In the genomic region with DNA sequence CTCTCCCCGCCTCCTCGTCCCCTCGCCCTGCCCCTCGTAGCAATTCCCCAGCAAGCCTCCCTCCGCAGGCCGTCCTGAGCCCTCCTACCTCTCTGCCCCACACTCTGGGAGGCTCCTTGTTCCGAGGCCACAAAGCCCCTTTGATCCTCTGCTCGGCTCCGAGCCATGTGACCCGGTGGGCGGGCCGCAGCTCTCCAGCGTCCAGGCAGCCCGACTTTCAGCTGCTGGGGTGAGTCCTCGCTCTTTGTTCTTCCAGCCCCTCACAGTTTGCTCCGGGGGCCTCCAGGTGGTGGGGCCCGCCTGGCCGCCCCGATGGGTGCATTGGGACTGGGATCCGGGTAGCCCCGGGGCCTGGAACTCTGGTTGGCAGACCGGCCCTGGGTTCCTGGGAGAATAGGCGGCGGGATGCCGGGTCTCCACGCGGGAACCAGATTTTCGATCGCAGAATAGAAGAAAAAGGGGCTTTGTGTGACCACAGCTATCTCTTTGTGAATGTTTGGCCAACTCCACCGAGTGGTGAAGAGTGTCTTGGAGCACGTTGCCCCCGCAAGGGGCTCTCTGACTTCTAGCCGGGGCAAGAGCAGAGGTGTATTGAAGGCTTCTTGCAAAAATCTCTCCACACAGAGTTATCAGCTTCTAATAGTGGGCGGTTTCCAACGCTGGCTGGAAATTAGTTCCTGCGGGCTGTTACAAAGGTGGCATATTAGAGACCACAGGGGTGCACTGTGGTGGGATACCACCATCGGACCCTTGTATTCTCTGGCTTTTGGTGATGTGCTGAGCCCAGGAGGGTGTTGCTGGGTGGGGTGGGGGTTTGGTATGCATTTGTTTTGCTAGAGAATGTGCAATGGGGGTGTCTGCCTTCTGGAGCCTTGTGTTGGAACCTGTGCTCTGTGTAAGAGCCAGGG, we compare ENCODE assay signal across 8 mouse cellular contexts.
A peak's percentile ranks its signal among the peaks of the same experiment; 100 is the strongest.
DNase-seq lines count a peak whose midpoint lies in the region; ATAC-seq and TF ChIP-seq lines count a peak whose summit lies in the region.

No protein-coding gene starts in this region.

- H3K4me3 ChIP-seq in liver, embryonic 16.5 days (ENCODE audit: low read depth, low read length) = peak overlapping the region; percentile 64
- H3K4me3 ChIP-seq in neural tube, embryonic 11.5 days (ENCODE audit: low read depth, low read length) = peak overlapping the region; percentile 55

- DNase-seq in ovary, adult 18-20 months (ENCODE audit: low spot score) = peak; percentile 68
- DNase-seq in ovary, postnatal 10 days (ENCODE audit: low spot score) = no peak
- DNase-seq in brain, embryonic 14.5 days (ENCODE audit: low read depth) = peak; percentile 96
- DNase-seq in kidney, postnatal 10 days = peak; percentile 80
- peak; percentile 90 for DNase-seq in neural tube, embryonic 11.5 days (ENCODE audit: low spot score)
- DNase-seq in thymus, postnatal 0 days (ENCODE audit: low spot score) = peak; percentile 75

- ATAC-seq in granulocyte monocyte progenitor cell, adult 5-6 weeks (replicated peaks; ENCODE audit: poor library complexity, severe bottlenecking) = peak; percentile 49
- ATAC-seq in liver, embryonic 16.5 days (ENCODE audit: low read depth) = peak; percentile 61
- ATAC-seq in neural tube, embryonic 11.5 days (ENCODE audit: insufficient read depth, low FRiP score, low TSS enrichment) = peak; percentile 95

- peak overlapping the region; percentile 57 for H3K9ac ChIP-seq in liver, embryonic 16.5 days (ENCODE audit: low read depth, low read length)
- H3K9ac ChIP-seq in neural tube, embryonic 11.5 days (ENCODE audit: low read length) = peak overlapping the region; percentile 95

- peak overlapping the region; percentile 76 for H3K4me2 ChIP-seq in liver, embryonic 16.5 days (ENCODE audit: low read depth, low read length)
- H3K4me2 ChIP-seq in neural tube, embryonic 11.5 days (ENCODE audit: low read depth) = peak overlapping the region; percentile 79

- TF ChIP-seq CTCF in brain, embryonic 14.5 days (IDR thresholded peaks at IDR 0.05; ENCODE audit: borderline replicate concordance, extremely low read depth, insufficient read depth, insufficient read length) = no peak

- H3K27ac ChIP-seq in liver, embryonic 16.5 days (ENCODE audit: low read length) = peak overlapping the region; percentile 64
- peak overlapping the region; percentile 96 for H3K27ac ChIP-seq in neural tube, embryonic 11.5 days (ENCODE audit: low read depth, low read length)

- no peaks in the 10 kb centered on the region for H3K36me3 ChIP-seq in liver, embryonic 16.5 days (ENCODE audit: control insufficient read depth, insufficient read depth)
- no peaks in the 10 kb centered on the region for H3K36me3 ChIP-seq in neural tube, embryonic 11.5 days (ENCODE audit: control insufficient read depth, insufficient read depth, low read length)

- under 1% methylated on average over 37 of the region's 37 CpGs for WGBS in liver, embryonic 16.5 days (ENCODE audit: insufficient replicate concordance)
- WGBS in neural tube, embryonic 11.5 days = under 1% methylated on average over 37 of the region's 37 CpGs

- H3K9me3 ChIP-seq in liver, embryonic 16.5 days (replicated peaks; ENCODE audit: control insufficient read depth, low read length) = no peaks in the 10 kb centered on the region
- no peaks in the 10 kb centered on the region for H3K9me3 ChIP-seq in neural tube, embryonic 11.5 days (ENCODE audit: control insufficient read depth, low read length)

- H3K27me3 ChIP-seq in liver, embryonic 16.5 days (ENCODE audit: control insufficient read depth, insufficient read depth, low read depth, low read length) = no peaks in the 10 kb centered on the region
- no peaks in the 10 kb centered on the region for H3K27me3 ChIP-seq in neural tube, embryonic 11.5 days (ENCODE audit: control insufficient read depth, insufficient read depth, low read length)

- H3K4me1 ChIP-seq in liver, embryonic 16.5 days (ENCODE audit: control insufficient read depth, low read depth, low read length) = peaks cover 74% of the 10 kb centered on the region
- H3K4me1 ChIP-seq in neural tube, embryonic 11.5 days (ENCODE audit: control insufficient read depth, insufficient read depth, low read length) = peaks cover 36% of the 10 kb centered on the region

- TF ChIP-seq POLR2A in brain, embryonic 14.5 days (IDR thresholded peaks at IDR 0.05; ENCODE audit: borderline replicate concordance, extremely low read depth, insufficient read depth, insufficient read length, poor library complexity, severe bottlenecking) = peak; percentile 57; the same call in 1 of the 2 replicates
